In the genomic region with DNA sequence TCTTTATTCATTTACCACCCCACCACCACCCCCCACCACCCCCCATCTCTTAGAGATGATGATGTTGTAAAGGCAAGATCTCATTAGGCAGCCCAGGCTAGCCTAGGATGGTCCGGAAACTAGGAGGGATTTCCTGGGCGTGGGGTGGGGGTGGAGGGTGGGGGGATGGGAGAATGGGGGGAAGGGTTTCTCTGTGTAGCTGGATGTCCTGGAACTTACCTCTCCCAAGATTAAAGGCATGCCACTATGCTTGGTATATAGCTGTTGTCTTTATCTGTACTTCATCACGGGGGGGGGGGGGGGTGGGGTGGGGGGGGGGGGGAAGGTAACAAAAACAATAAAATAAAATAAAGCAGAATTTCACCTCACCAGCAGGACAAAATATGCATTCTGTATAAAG, we compare ENCODE assay signal across 19 mouse cellular contexts. TPM values are rescaled to one million over a fixed set of nuclear protein-coding genes. Genes with fewer than 3 reads are reported as not detected.
A peak's percentile ranks its signal among the peaks of the same experiment; 100 is the strongest.
DNase-seq lines count a peak whose midpoint lies in the region; ATAC-seq and TF ChIP-seq lines count a peak whose summit lies in the region.
"Had no signal": no experiment of that assay in that cellular context is flagged by ENCODE, and none has a peak within 500 bp of the region (broad histone marks: within the 10 kb centered on the region; RNA-seq: fewer than 3 reads in every experiment).

No protein-coding gene starts in this region.

- H3K4me2 ChIP-seq in forebrain, embryonic 11.5 days (ENCODE audit: low read depth, low read length, severe bottlenecking): no peak overlapping the region
- H3K4me2 ChIP-seq in forebrain, postnatal 0 days (ENCODE audit: low read depth): no peak overlapping the region
- H3K4me2 ChIP-seq in forebrain, embryonic 14.5 days (ENCODE audit: low read length): no peak overlapping the region
- H3K4me2 ChIP-seq in forebrain, embryonic 12.5 days: no peak overlapping the region
- H3K4me2 ChIP-seq in forebrain, embryonic 16.5 days (ENCODE audit: low read length): no peak overlapping the region
- H3K4me2 ChIP-seq: embryonic facial prominence, embryonic 13.5 days; embryonic facial prominence, embryonic 15.5 days had no signal

- H3K9ac ChIP-seq in forebrain, embryonic 11.5 days (ENCODE audit: low read length): no peak overlapping the region
- H3K9ac ChIP-seq in forebrain, postnatal 0 days: no peak overlapping the region
- H3K9ac ChIP-seq in forebrain, embryonic 14.5 days (ENCODE audit: low read length): no peak overlapping the region
- no peak overlapping the region for H3K9ac ChIP-seq in forebrain, embryonic 12.5 days
- H3K9ac ChIP-seq in forebrain, embryonic 16.5 days (replicated peaks; ENCODE audit: low read depth, low read length): no peak overlapping the region
- H3K9ac ChIP-seq: embryonic facial prominence, embryonic 13.5 days; embryonic facial prominence, embryonic 15.5 days had no signal

- peak; percentile 27; the same call in 1 of the 2 replicates for ATAC-seq in forebrain, embryonic 11.5 days (replicated peaks; ENCODE audit: low FRiP score)
- no peak; the same call in 1 of the 2 replicates for ATAC-seq in forebrain, postnatal 0 days
- ATAC-seq in forebrain, embryonic 14.5 days: peak; percentile 59
- no peak for ATAC-seq in forebrain, embryonic 12.5 days (ENCODE audit: low FRiP score)
- ATAC-seq in forebrain, embryonic 16.5 days: peak; percentile 45

- H3K27ac ChIP-seq in forebrain, embryonic 11.5 days (ENCODE audit: low read depth, low read length): no peak overlapping the region
- H3K27ac ChIP-seq in forebrain, postnatal 0 days (ENCODE audit: low read depth, low read length): no peak overlapping the region
- no peak overlapping the region for H3K27ac ChIP-seq in forebrain, embryonic 14.5 days (ENCODE audit: low read depth, low read length)
- H3K27ac ChIP-seq in forebrain, embryonic 12.5 days: no peak overlapping the region
- no peak overlapping the region for H3K27ac ChIP-seq in forebrain, embryonic 16.5 days (ENCODE audit: low read length)
- H3K27ac ChIP-seq: embryonic facial prominence, embryonic 13.5 days; embryonic facial prominence, embryonic 15.5 days had no signal

- H3K27me3 ChIP-seq in forebrain, embryonic 11.5 days (ENCODE audit: control insufficient read depth, insufficient read depth, low read length): no peaks in the 10 kb centered on the region
- no peaks in the 10 kb centered on the region for H3K27me3 ChIP-seq in forebrain, postnatal 0 days (ENCODE audit: insufficient read depth, low read length)
- no peaks in the 10 kb centered on the region for H3K27me3 ChIP-seq in forebrain, embryonic 14.5 days (replicated peaks; ENCODE audit: control insufficient read depth, insufficient read depth, low read length)
- H3K27me3 ChIP-seq in forebrain, embryonic 12.5 days: no peaks in the 10 kb centered on the region
- H3K27me3 ChIP-seq in forebrain, embryonic 16.5 days (replicated peaks; ENCODE audit: control insufficient read depth, insufficient read depth, low read length): no peaks in the 10 kb centered on the region
- H3K27me3 ChIP-seq: embryonic facial prominence, embryonic 13.5 days; embryonic facial prominence, embryonic 15.5 days had no signal

- no peak overlapping the region for H3K4me3 ChIP-seq in forebrain, embryonic 11.5 days (ENCODE audit: low read depth, low read length)
- no peak overlapping the region for H3K4me3 ChIP-seq in forebrain, postnatal 0 days (ENCODE audit: low read depth, low read length)
- no peak overlapping the region for H3K4me3 ChIP-seq in forebrain, embryonic 14.5 days (ENCODE audit: low read depth, low read length)
- H3K4me3 ChIP-seq in forebrain, embryonic 12.5 days (replicated peaks): no peak overlapping the region
- no peak overlapping the region for H3K4me3 ChIP-seq in forebrain, embryonic 16.5 days (replicated peaks; ENCODE audit: low read length)
- H3K4me3 ChIP-seq: embryonic facial prominence, embryonic 13.5 days; embryonic facial prominence, embryonic 15.5 days; erythroblast, embryonic 14.5 days had no signal

- no peaks in the 10 kb centered on the region for H3K9me3 ChIP-seq in forebrain, embryonic 11.5 days (ENCODE audit: control insufficient read depth, low read length)
- H3K9me3 ChIP-seq in forebrain, postnatal 0 days (ENCODE audit: low read length): no peaks in the 10 kb centered on the region
- no peaks in the 10 kb centered on the region for H3K9me3 ChIP-seq in forebrain, embryonic 14.5 days (replicated peaks; ENCODE audit: control insufficient read depth, low read length)
- H3K9me3 ChIP-seq in forebrain, embryonic 12.5 days: no peaks in the 10 kb centered on the region
- no peaks in the 10 kb centered on the region for H3K9me3 ChIP-seq in forebrain, embryonic 16.5 days (ENCODE audit: control insufficient read depth, low read length)
- H3K9me3 ChIP-seq: embryonic facial prominence, embryonic 13.5 days; embryonic facial prominence, embryonic 15.5 days had no signal

- DNase-seq in forebrain, embryonic 11.5 days (ENCODE audit: low spot score): no peak
- DNase-seq in forebrain, postnatal 0 days: no peak
- DNase-seq in forebrain, embryonic 14.5 days (ENCODE audit: low spot score): no peak
- no peak for DNase-seq in urinary bladder, postnatal 10 days (ENCODE audit: low spot score)
- DNase-seq: adrenal gland, adult 2 months; adrenal gland, postnatal 10 days; adrenal gland, postnatal 25 days; cerebellum, adult 11 months; cerebellum, adult 18-20 months; cerebellum, adult 8-10 months; cerebellum, adult 9-11 months; cerebellum, postnatal 14 days; cerebellum, postnatal 36 days; embryo, embryonic 11 days had no signal

- 66% methylated on average over 2 of the region's 3 CpGs for WGBS in forebrain, embryonic 11.5 days
- 69% methylated on average over 2 of the region's 3 CpGs for WGBS in forebrain, postnatal 0 days
- 55% methylated on average over 2 of the region's 3 CpGs for WGBS in forebrain, embryonic 14.5 days
- 60% methylated on average over 1 of the region's 3 CpGs for WGBS in forebrain, embryonic 12.5 days
- 45% methylated on average over 2 of the region's 3 CpGs for WGBS in forebrain, embryonic 16.5 days

- H3K4me1 ChIP-seq in forebrain, embryonic 11.5 days (replicated peaks; ENCODE audit: control insufficient read depth, insufficient read depth, low read length): no peaks in the 10 kb centered on the region
- H3K4me1 ChIP-seq in forebrain, postnatal 0 days (ENCODE audit: insufficient read depth): no peaks in the 10 kb centered on the region
- H3K4me1 ChIP-seq in forebrain, embryonic 14.5 days (ENCODE audit: control insufficient read depth, insufficient read depth, low read length): 0 out of 2 replicates have a peak, but pooled peaks cover 5% of the 10 kb centered on the region
- H3K4me1 ChIP-seq in forebrain, embryonic 12.5 days: no peaks in the 10 kb centered on the region
- H3K4me1 ChIP-seq in forebrain, embryonic 16.5 days (replicated peaks; ENCODE audit: control insufficient read depth, insufficient read depth, low read length): 0 out of 2 replicates have a peak, but pooled peaks cover 5% of the 10 kb centered on the region
- H3K4me1 ChIP-seq: embryonic facial prominence, embryonic 13.5 days; embryonic facial prominence, embryonic 15.5 days had no signal

- H3K36me3 ChIP-seq in forebrain, embryonic 11.5 days (ENCODE audit: control insufficient read depth, insufficient read depth, low read length): no peaks in the 10 kb centered on the region
- H3K36me3 ChIP-seq in forebrain, postnatal 0 days (ENCODE audit: insufficient read depth): no peaks in the 10 kb centered on the region
- no peaks in the 10 kb centered on the region for H3K36me3 ChIP-seq in forebrain, embryonic 14.5 days (ENCODE audit: control insufficient read depth, insufficient read depth, low read length)
- H3K36me3 ChIP-seq in forebrain, embryonic 12.5 days (replicated peaks): no peaks in the 10 kb centered on the region
- H3K36me3 ChIP-seq in forebrain, embryonic 16.5 days (ENCODE audit: control insufficient read depth, insufficient read depth): no peaks in the 10 kb centered on the region
- H3K36me3 ChIP-seq: embryonic facial prominence, embryonic 13.5 days; embryonic facial prominence, embryonic 15.5 days had no signal

- TF ChIP-seq CTCF in forebrain, postnatal 0 days (IDR thresholded peaks at IDR 0.05; ENCODE audit: low read depth): no peak

RNA-seq across cellular contexts. Expression of gene Phtf2, which starts 38.5 kb away (rescaled TPM):
- 25.2 and 25.5 TPM in 2 replicates for polyA plus RNA-seq in forebrain, embryonic 11.5 days (2014; fragmentation: Nextera tagmentation; extraction: Ambion mirVana)
- 24.9 and 26.4 TPM in 2 replicates for total RNA-seq in forebrain, postnatal 0 days (2014; rRNA removed)
- 11.2 and 17.4 TPM in 2 replicates for polyA plus RNA-seq in forebrain, postnatal 0 days (2015; fragmentation: Nextera tagmentation; extraction: Ambion mirVana)
- 18.4 and 23.8 TPM in 2 replicates for polyA plus RNA-seq in forebrain, embryonic 14.5 days (2014; fragmentation: Nextera tagmentation; extraction: Ambion mirVana)
- polyA plus RNA-seq in forebrain, embryonic 12.5 days (2016; fragmentation: Nextera tagmentation; extraction: Ambion mirVana): 23.8 and 24.8 TPM in 2 replicates
- polyA plus RNA-seq in forebrain, embryonic 16.5 days (2015; fragmentation: Nextera tagmentation; extraction: Ambion mirVana): 28.8 and 29.0 TPM in 2 replicates

RNA-seq across cellular contexts. Expression of gene Tmem60, which starts 38.6 kb away (rescaled TPM):
- 53.7 and 57.7 TPM in 2 replicates for polyA plus RNA-seq in forebrain, embryonic 11.5 days (2014; fragmentation: Nextera tagmentation; extraction: Ambion mirVana)
- total RNA-seq in forebrain, postnatal 0 days (2014; rRNA removed): 13.8 and 24.5 TPM in 2 replicates
- polyA plus RNA-seq in forebrain, postnatal 0 days (2015; fragmentation: Nextera tagmentation; extraction: Ambion mirVana): 64.4 and 76.4 TPM in 2 replicates
- polyA plus RNA-seq in forebrain, embryonic 14.5 days (2014; fragmentation: Nextera tagmentation; extraction: Ambion mirVana): 67.3 and 76.2 TPM in 2 replicates
- polyA plus RNA-seq in forebrain, embryonic 12.5 days (2016; fragmentation: Nextera tagmentation; extraction: Ambion mirVana): 56.9 and 57.7 TPM in 2 replicates
- 60.9 and 62.6 TPM in 2 replicates for polyA plus RNA-seq in forebrain, embryonic 16.5 days (2015; fragmentation: Nextera tagmentation; extraction: Ambion mirVana)

Comparison
In these comparisons a context has a peak if more than half of its experiments do, and no peak if none do; other contexts are left out.
1. ATAC-seq: peak in forebrain, embryonic 11.5 days (single experiment), forebrain, embryonic 14.5 days (single experiment) and forebrain, embryonic 16.5 days (single experiment); none in forebrain, postnatal 0 days (single experiment) and forebrain, embryonic 12.5 days (single experiment).